Mouse (Mus musculus): Measurements from ENCODE around the gene Rbpms2. TPM values are rescaled to one million over a fixed set of nuclear protein-coding genes. Genes with fewer than 3 reads are reported as not detected.

Gene Rbpms2
- polyA plus RNA-seq, 1 experiment from 2014 or later = 10.3 TPM

Other genes with a start within 250 kb of the Rbpms2 start
- gene Kbtbd13, start 238.0 kb upstream of the Rbpms2 start, polyA plus RNA-seq (2016; fragmentation: Nextera tagmentation; extraction: Ambion mirVana) = 0.81 and 0.86 TPM in 2 replicates
- 6.6 and 8.3 TPM in 2 replicates for gene Rasl12, start 231.1 kb upstream of the Rbpms2 start, polyA plus RNA-seq (2016; fragmentation: Nextera tagmentation; extraction: Ambion mirVana)
- gene Slc51b, start 206.7 kb upstream of the Rbpms2 start, polyA plus RNA-seq (2016; fragmentation: Nextera tagmentation; extraction: Ambion mirVana) = not detected in 2 replicates
- gene Mtfmt, start 193.9 kb upstream of the Rbpms2 start, polyA plus RNA-seq (2016; fragmentation: Nextera tagmentation; extraction: Ambion mirVana) = 23.5 and 24.9 TPM in 2 replicates
- gene Spg21, start 168.7 kb upstream of the Rbpms2 start, polyA plus RNA-seq (2016; fragmentation: Nextera tagmentation; extraction: Ambion mirVana) = 125 and 129 TPM in 2 replicates
- gene Ankdd1a, start 109.5 kb upstream of the Rbpms2 start, polyA plus RNA-seq (2016; fragmentation: Nextera tagmentation; extraction: Ambion mirVana) = 0.38 TPM in 1 of 2 replicates, not detected in the other
- 11.6 and 12.4 TPM in 2 replicates for gene Plekho2, start 49.6 kb upstream of the Rbpms2 start, polyA plus RNA-seq (2016; fragmentation: Nextera tagmentation; extraction: Ambion mirVana)
- 14.7 and 15.8 TPM in 2 replicates for gene Pif1, start 42.5 kb upstream of the Rbpms2 start, polyA plus RNA-seq (2016; fragmentation: Nextera tagmentation; extraction: Ambion mirVana)
- gene Oaz2, start 38.4 kb downstream of the Rbpms2 start, polyA plus RNA-seq (2016; fragmentation: Nextera tagmentation; extraction: Ambion mirVana) = 331 and 337 TPM in 2 replicates
- gene Zfp609, start 197.9 kb downstream of the Rbpms2 start, polyA plus RNA-seq (2016; fragmentation: Nextera tagmentation; extraction: Ambion mirVana) = 12.1 and 12.8 TPM in 2 replicates